Mouse (Mus musculus) forebrain, embryonic 11.5 days (tissue): ENCODE results near the gene H2-Ob. TPM values are rescaled to one million over a fixed set of nuclear protein-coding genes. Genes with fewer than 3 reads are reported as not detected.

ENCODE experiments used
- ATAC-seq: fragments of 200-750 bp; cut with Nextera tagmentation; replicated peaks from 2 replicates; pipeline ENCODE4 v1.8.0; 2017; ENCODE audit warnings: moderate TSS enrichment; ENCODE audit not compliant: low FRiP score
- DNase-seq: peaks from one replicate; pipeline ENCODE4 v3.0.0-alpha.2; 2017; ENCODE audit warnings: low spot score
- H3K27ac ChIP-seq: fragments of 300-500 bp; sonication (generic); 2 replicates; pipeline ENCODE4 v1.5.1; 2014; ENCODE audit warnings: low read depth, low read length
- H3K27me3 ChIP-seq: fragments of 300-500 bp; sonication (generic); 2 replicates; pipeline ENCODE4 v1.6.1; 2014; ENCODE audit warnings: mild to moderate bottlenecking, low read length, mixed read lengths; ENCODE audit not compliant: control insufficient read depth, insufficient read depth
- H3K36me3 ChIP-seq: fragments of 300-500 bp; sonication (generic); 2 replicates; pipeline ENCODE4 v1.6.1; 2014; ENCODE audit warnings: mild to moderate bottlenecking, low read length, moderate library complexity, mixed read lengths; ENCODE audit not compliant: control insufficient read depth, insufficient read depth
- H3K4me1 ChIP-seq: fragments of 300-500 bp; sonication (generic); replicated peaks from 2 replicates; pipeline ENCODE4 v1.6.1; 2014; ENCODE audit warnings: low read length, mixed read lengths; ENCODE audit not compliant: control insufficient read depth, insufficient read depth
- H3K4me2 ChIP-seq: fragments of 300-500 bp; sonication (generic); 2 replicates; pipeline ENCODE4 v1.6.1; 2014; ENCODE audit warnings: low read depth, mild to moderate bottlenecking, low read length, moderate library complexity, mixed read lengths; ENCODE audit not compliant: severe bottlenecking
- H3K4me3 ChIP-seq: fragments of 300-500 bp; sonication (generic); 2 replicates; pipeline ENCODE4 v1.5.1; 2014; ENCODE audit warnings: low read depth, low read length
- H3K9ac ChIP-seq: fragments of 300-500 bp; sonication (generic); 2 replicates; pipeline ENCODE4 v1.6.1; 2014; ENCODE audit warnings: low read length
- H3K9me3 ChIP-seq: fragments of 300-500 bp; sonication (generic); 2 replicates; pipeline ENCODE4 v1.6.1; 2016; ENCODE audit warnings: low read length, mixed read lengths; ENCODE audit not compliant: control insufficient read depth
- WGBS: fragments of 180-500 bp; shearing (Covaris S2); extraction: QIAGEN DNeasy Blood & Tissue Kit; methylation state at CpG from one replicate; pipeline ENCODE4 v1.1.7; 2014; 5-methylcytosine and 5-hydroxymethylcytosine counted together
- polyA plus RNA-seq: library from polyadenylated mRNA; unstranded; fragments of >200 nt; fragmentation: Nextera tagmentation; extraction: Ambion mirVana; gene quantifications from 2 replicates; pipeline ENCODE4 v1.2.1, GENCODE M21; 2014

H2-Ob gene
- polyA plus RNA-seq, 1 experiment from 2014 or later: not detected

GRCm38 (mm10) chr17:34299356-34299755, 60.7 kb downstream of the H2-Ob start:
- Histone ChIP-seq H3K36me3 (no peaks in the 10 kb centered on the region), H3K27me3 (no peaks in the 10 kb centered on the region; the same call in 1 of the 2 replicates), H3K4me3 (no peak overlapping the region), H3K9ac (no peak overlapping the region), H3K9me3 (no peaks in the 10 kb centered on the region), H3K4me1 (no peaks in the 10 kb centered on the region), H3K4me2 (no peak overlapping the region), H3K27ac (no peak overlapping the region)
- 65% methylated on average over 3 of the region's 3 CpGs for WGBS
- ATAC-seq (no peak), DNase-seq (no peak)

GRCm38 (mm10) chr17:34300071-34300470, 61.4 kb downstream of the H2-Ob start:
- H3K27ac ChIP-seq: no peak overlapping the region
- no peaks in the 10 kb centered on the region for H3K4me1 ChIP-seq
- DNase-seq (no peak), ATAC-seq (no peak)
- WGBS: 84% methylated on average over 8 of the region's 8 CpGs
- H3K9ac ChIP-seq: no peak overlapping the region
- H3K4me3 ChIP-seq: no peak overlapping the region
- H3K27me3 ChIP-seq: no peaks in the 10 kb centered on the region; the same call in 1 of the 2 replicates
- H3K36me3 ChIP-seq: no peaks in the 10 kb centered on the region
- H3K4me2 ChIP-seq: no peak overlapping the region
- no peaks in the 10 kb centered on the region for H3K9me3 ChIP-seq

- Histone ChIP-seq H3K9ac (no peak overlapping the region), H3K4me2 (no peak overlapping the region), H3K4me1 (no peaks in the 10 kb centered on the region), H3K36me3 (no peaks in the 10 kb centered on the region), H3K4me3 (no peak overlapping the region), H3K27me3 (no peaks in the 10 kb centered on the region; the same call in 1 of the 2 replicates), H3K9me3 (no peaks in the 10 kb centered on the region), H3K27ac (no peak overlapping the region)
- no peak for ATAC-seq
- DNase-seq: no peak
- WGBS: 81% methylated on average over 23 of the region's 23 CpGs
Observed at GRCm38 (mm10) chr17:34300691-34301566, 62.2 kb downstream of the H2-Ob start.

- ATAC-seq: no peak
- H3K4me2 ChIP-seq: no peak overlapping the region
- no peaks in the 10 kb centered on the region for H3K4me1 ChIP-seq
- H3K36me3 ChIP-seq: no peaks in the 10 kb centered on the region
- no peaks in the 10 kb centered on the region; the same call in 1 of the 2 replicates for H3K27me3 ChIP-seq
- no peak overlapping the region for H3K27ac ChIP-seq
- DNase-seq: no peak
- no peak overlapping the region for H3K9ac ChIP-seq
- H3K4me3 ChIP-seq: no peak overlapping the region
- no peaks in the 10 kb centered on the region for H3K9me3 ChIP-seq
- 88% methylated on average over 4 of the region's 4 CpGs for WGBS
Observed at GRCm38 (mm10) chr17:34301670-34302190, 63.0 kb downstream of the H2-Ob start.

GRCm38 (mm10) chr17:34303789-34304188, 65.1 kb downstream of the H2-Ob start:
- Histone ChIP-seq H3K36me3 (no peaks in the 10 kb centered on the region), H3K9ac (no peak overlapping the region), H3K4me2 (no peak overlapping the region), H3K27me3 (no peaks in the 10 kb centered on the region), H3K4me1 (no peaks in the 10 kb centered on the region), H3K27ac (no peak overlapping the region), H3K9me3 (no peaks in the 10 kb centered on the region), H3K4me3 (no peak overlapping the region)
- 92% methylated on average over 2 of the region's 2 CpGs for WGBS
- no peak for ATAC-seq
- DNase-seq: no peak

Other genes with a start within 250 kb of the H2-Ob start
- 35.7 and 40.1 TPM in 2 replicates for gene H2-K1, start 238.6 kb upstream of the H2-Ob start, polyA plus RNA-seq
- 7.5 and 8.3 TPM in 2 replicates for gene Ring1, start 214.2 kb upstream of the H2-Ob start, polyA plus RNA-seq
- 81.7 and 101 TPM in 2 replicates for gene H2-Ke6, start 210.8 kb upstream of the H2-Ob start, polyA plus RNA-seq
- 99.6 and 104 TPM in 2 replicates for gene Slc39a7, start 207.2 kb upstream of the H2-Ob start, polyA plus RNA-seq
- gene Rxrb, start 207.1 kb upstream of the H2-Ob start, polyA plus RNA-seq: 32.8 and 40.3 TPM in 2 replicates
- gene Col11a2, start 199.5 kb upstream of the H2-Ob start, polyA plus RNA-seq: 1.3 and 1.7 TPM in 2 replicates
- gene H2-Oa, start 146.6 kb upstream of the H2-Ob start, polyA plus RNA-seq: 0.17 and 0.25 TPM in 2 replicates
- 7.2 and 8.2 TPM in 2 replicates for gene H2-DMa, start 119.4 kb upstream of the H2-Ob start, polyA plus RNA-seq
- gene Brd2, start 116.3 kb upstream of the H2-Ob start, polyA plus RNA-seq: 152 and 163 TPM in 2 replicates
- gene H2-DMb2, start 95.6 kb upstream of the H2-Ob start, polyA plus RNA-seq: 0.15 TPM in 1 of 2 replicates, not detected in the other
- 0.15 and 0.87 TPM in 2 replicates for gene H2-DMb1, start 85.8 kb upstream of the H2-Ob start, polyA plus RNA-seq
- 1.6 and 1.7 TPM in 2 replicates for gene Tap1, start 51.4 kb upstream of the H2-Ob start, polyA plus RNA-seq
- 0.99 and 1.6 TPM in 2 replicates for gene Psmb9, start 51.1 kb upstream of the H2-Ob start, polyA plus RNA-seq
- gene Psmb8, start 41.2 kb upstream of the H2-Ob start, polyA plus RNA-seq: 1.5 and 1.6 TPM in 2 replicates
- 0.11 and 0.41 TPM in 2 replicates for gene Tap2, start 35.4 kb upstream of the H2-Ob start, polyA plus RNA-seq
- gene H2-Ab1, start 18.8 kb downstream of the H2-Ob start, polyA plus RNA-seq: 3.0 and 3.6 TPM in 2 replicates
- gene H2-Aa, start 48.9 kb downstream of the H2-Ob start, polyA plus RNA-seq: not detected in 2 replicates
- gene H2-Eb1, start 67.0 kb downstream of the H2-Ob start, polyA plus RNA-seq: 0.92 and 0.99 TPM in 2 replicates
- gene H2-Eb2, start 86.8 kb downstream of the H2-Ob start, polyA plus RNA-seq: not detected in 2 replicates
- not detected in 2 replicates for gene Btnl2, start 115.9 kb downstream of the H2-Ob start, polyA plus RNA-seq
- gene Btnl1, start 138.2 kb downstream of the H2-Ob start, polyA plus RNA-seq: not detected in 2 replicates
- gene BC051142, start 159.9 kb downstream of the H2-Ob start, polyA plus RNA-seq: 1.5 and 2.1 TPM in 2 replicates
- not detected in 2 replicates for gene Btnl4, start 238.4 kb downstream of the H2-Ob start, polyA plus RNA-seq